In genomic region chr5:74188886-74189285, GRCm38 (mm10) we compare ENCODE assay signal across 29 mouse cellular contexts. TPM values are rescaled to one million over a fixed set of nuclear protein-coding genes. Genes with fewer than 3 reads are reported as not detected.
DNase-seq lines count a peak whose midpoint lies in the region; ATAC-seq and TF ChIP-seq lines count a peak whose summit lies in the region.
"Had no signal": no experiment of that assay in that cellular context is flagged by ENCODE, and none has a peak within 500 bp of the region (broad histone marks: within the 10 kb centered on the region; RNA-seq: fewer than 3 reads in every experiment).

No protein-coding gene starts in this region.

- 0 out of 2 replicates have a peak, but pooled peaks cover 3% of the 10 kb centered on the region for H3K27me3 ChIP-seq in heart, embryonic 13.5 days (replicated peaks)
- H3K27me3 ChIP-seq: limb, embryonic 13.5 days had no signal

- ATAC-seq in heart, embryonic 13.5 days (ENCODE audit: extremely low read depth, insufficient number of reproducible peaks, low FRiP score, low TSS enrichment): no peak
- ATAC-seq: forebrain, embryonic 16.5 days; intestine, postnatal 0 days had no signal

- H3K4me2 ChIP-seq in heart, embryonic 13.5 days: no peak overlapping the region
- H3K4me2 ChIP-seq: embryonic facial prominence, embryonic 13.5 days; hindbrain, embryonic 13.5 days; limb, embryonic 13.5 days; liver, embryonic 11.5 days; midbrain, embryonic 11.5 days; neural tube, embryonic 12.5 days had no signal

- no peak for DNase-seq in heart, adult 9 months (ENCODE audit: low spot score in 2 of 2)
- DNase-seq in left cerebral cortex, adult 2 months (ENCODE audit: extremely low spot score in 1 of 2, low spot score in 2 of 2): no peak
- DNase-seq in left cerebral cortex, adult 8-10 months (ENCODE audit: low spot score in 2 of 2): no peak
- peak; percentile 53 for DNase-seq in lung, postnatal 36 days
- no peak for DNase-seq in frontal cortex, postnatal 14 days (ENCODE audit: low spot score in 2 of 2)
- DNase-seq: adrenal gland, adult 8-10 months; cerebellum, adult 2 months; cerebellum, postnatal 36 days; embryo, embryonic 11 days; heart, postnatal 4 days; kidney, adult 9 months; kidney, postnatal 10 days; layer of hippocampus, adult 9-11 months; right cerebral cortex, postnatal 4 days; thymus, adult 18-20 months; thymus, postnatal 25 days had no signal

- H3K4me1 ChIP-seq in heart, embryonic 13.5 days: peaks cover 83% of the 10 kb centered on the region
- H3K4me1 ChIP-seq in cortical plate, adult 2 months (ENCODE audit: control insufficient read depth, insufficient read depth, low read length): peaks cover 9% of the 10 kb centered on the region; the same call in 1 of the 2 replicates

- no peak overlapping the region for H3K4me3 ChIP-seq in heart, embryonic 13.5 days
- H3K4me3 ChIP-seq in left cerebral cortex, adult 2 months: no peak overlapping the region
- no peak overlapping the region for H3K4me3 ChIP-seq in cortical plate, adult 2 months (ENCODE audit: insufficient read depth, low read length)
- H3K4me3 ChIP-seq: embryonic facial prominence, embryonic 13.5 days; hindbrain, embryonic 13.5 days; limb, embryonic 13.5 days; myocyte; neural tube, embryonic 12.5 days had no signal

- WGBS in heart, embryonic 13.5 days: 67% methylated on average over 8 of the region's 8 CpGs

- no peak for TF ChIP-seq POLR2A in cortical plate, adult 2 months (IDR thresholded peaks at IDR 0.05; ENCODE audit: extremely low read depth, insufficient read depth, low read length)

- peak overlapping the region; percentile 86 for H3K27ac ChIP-seq in heart, embryonic 13.5 days (replicated peaks)
- peak overlapping the region; percentile 56 for H3K27ac ChIP-seq in left cerebral cortex, adult 2 months
- H3K27ac ChIP-seq in cortical plate, adult 2 months (ENCODE audit: insufficient read depth, low read length): peak overlapping the region; percentile 68; the same call in 1 of the 2 replicates
- H3K27ac ChIP-seq: embryonic facial prominence, embryonic 13.5 days; hindbrain, embryonic 13.5 days; limb, embryonic 13.5 days; neural tube, embryonic 12.5 days; stomach, postnatal 0 days had no signal

- H3K36me3 ChIP-seq in heart, embryonic 13.5 days: no peaks in the 10 kb centered on the region
- H3K36me3 ChIP-seq: embryonic facial prominence, embryonic 13.5 days; G1E; hindbrain, embryonic 13.5 days; limb, embryonic 13.5 days; neural tube, embryonic 12.5 days had no signal

- TF ChIP-seq CTCF in left cerebral cortex, adult 2 months (IDR thresholded peaks at IDR 0.05): no peak
- no peak for TF ChIP-seq CTCF in cortical plate, adult 2 months (IDR thresholded peaks at IDR 0.05; ENCODE audit: extremely low read depth, insufficient read depth, low read length)

- no peaks in the 10 kb centered on the region for H3K9me3 ChIP-seq in heart, embryonic 13.5 days
- H3K9me3 ChIP-seq: embryonic facial prominence, embryonic 13.5 days; G1E; hindbrain, embryonic 13.5 days; limb, embryonic 13.5 days; neural tube, embryonic 12.5 days had no signal

- intact Hi-C loops in left cerebral cortex, adult 2 months (cut with DNase I): no loop called here

- no peak overlapping the region; the same call in 1 of the 2 replicates for H3K9ac ChIP-seq in heart, embryonic 13.5 days
- H3K9ac ChIP-seq: embryonic facial prominence, embryonic 13.5 days; hindbrain, embryonic 13.5 days; limb, embryonic 13.5 days; neural tube, embryonic 12.5 days had no signal

RNA-seq across cellular contexts. Expression of gene Rasl11b, which starts 6.2 kb away (rescaled TPM):
- 79.7 and 88.1 TPM in 2 replicates for polyA plus RNA-seq in heart, embryonic 13.5 days (2015; fragmentation: Nextera tagmentation; extraction: Ambion mirVana)
- total RNA-seq in left cerebral cortex, adult 2 months (2021): 100 to 1,000 TPM in 1 of 2 experiments, 10 to 100 TPM in 1; 72.5 to 103 TPM
- 100 to 1,000 TPM in 1 of 4 experiments, 10 to 100 TPM in 3; 69.2 to 106 (median 80.9) TPM for total RNA-seq in left cerebral cortex, adult 8-10 months (2022)
- polyA plus RNA-seq in cortical plate, adult 2 months (2012; rRNA removed): 119 and 124 TPM in 2 replicates
